Mouse (Mus musculus) left cerebral cortex, postnatal 14 days (tissue): Measurements from ENCODE around the gene Zfr2. TPM values are rescaled to one million over a fixed set of nuclear protein-coding genes. Genes with fewer than 3 reads are reported as not detected.

Source experiments
- DNase-seq, 2 experiments: peaks; one replicate each; pipeline ENCODE4 v3.0.0; 2021 to 2022; ENCODE audit warnings: low spot score in 2 of 2, mixed read lengths in 1 of 2
- intact Hi-C: fragments of 180-260 bp; cut with DNase I; formaldehyde crosslinking; loops from one replicate; pipeline ENCODE4 v1.15.1; 2025
- total RNA-seq, 2 experiments: library from RNA; stranded (reverse); gene quantifications; 2 replicates each; pipeline ENCODE4 v1.2.3; 2021

Gene Zfr2
- total RNA-seq, 2 experiments from 2014 or later = 66.1 to 66.7 TPM

DNA sequence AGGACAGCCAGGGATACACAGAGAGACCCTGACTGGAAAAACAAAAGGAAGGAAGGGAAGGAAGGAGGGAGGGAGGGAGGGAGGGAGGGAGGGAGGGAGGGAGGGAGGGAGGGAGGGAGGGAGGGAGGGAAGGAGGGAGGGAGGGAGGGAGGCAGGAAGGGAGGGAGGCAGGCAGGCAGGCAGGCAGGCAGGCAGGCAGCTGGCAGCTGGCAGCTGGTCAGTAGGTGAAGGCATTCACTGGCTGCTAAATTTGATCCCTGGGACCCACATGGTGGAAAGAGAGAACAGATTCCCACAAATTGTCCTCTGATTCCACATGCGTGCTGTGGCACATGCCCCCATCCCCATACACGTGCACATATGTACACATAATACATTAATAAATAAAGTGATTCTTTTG, 5.7 kb downstream of the Zfr2 start:
- intact Hi-C loops = no loop called here
- DNase-seq = no peak

DNA sequence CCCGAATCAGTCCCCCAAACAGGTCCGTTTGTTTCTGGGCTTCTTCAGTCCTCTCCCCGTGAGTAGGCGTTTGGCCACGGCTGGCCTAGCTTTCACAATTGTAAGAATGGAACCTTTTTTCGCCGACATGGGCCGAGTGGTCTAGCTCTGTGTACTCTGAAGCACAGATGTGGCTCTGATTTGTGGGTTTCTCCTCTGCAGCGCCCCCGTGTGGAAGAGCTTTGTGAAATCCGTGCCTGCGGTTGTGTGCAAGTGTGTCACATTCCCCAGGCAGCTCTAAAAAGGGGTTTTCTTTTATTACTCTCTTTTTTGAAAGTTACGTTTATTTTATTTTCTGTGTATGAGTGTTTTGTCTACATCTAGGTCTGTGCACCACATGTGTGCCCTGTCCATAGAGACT, 7.9 kb downstream of the Zfr2 start:
- intact Hi-C loops = loop anchor here (5.0 kb wide), 1 partner anchor 44 kb away; no protein-coding TSS in a partner anchor
- DNase-seq = peak; percentile 76 to 81

DNA sequence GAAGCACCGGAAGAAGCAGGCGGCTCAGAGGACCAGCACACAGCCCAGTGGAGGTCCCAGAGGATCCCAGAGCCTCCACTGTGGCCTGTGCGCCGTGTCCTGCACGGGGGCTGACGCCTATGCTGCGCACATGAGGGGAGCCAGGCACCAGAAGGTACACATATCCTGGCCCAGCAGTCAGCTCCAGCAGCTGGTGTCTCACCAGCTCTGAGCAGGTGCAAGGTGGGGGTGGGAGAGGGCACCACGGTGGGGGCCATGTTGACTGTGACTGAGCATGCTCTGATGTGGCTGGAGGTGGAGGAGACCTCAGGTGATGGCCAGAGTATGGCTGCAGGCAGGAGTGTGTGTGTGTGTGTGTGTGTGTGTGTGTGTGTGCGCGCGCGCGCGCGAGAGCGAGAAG, 9.1 kb downstream of the Zfr2 start:
- intact Hi-C loops = loop anchor here (5.0 kb wide), 1 partner anchor 45 kb away; no protein-coding TSS in a partner anchor
- no peak for DNase-seq

DNA sequence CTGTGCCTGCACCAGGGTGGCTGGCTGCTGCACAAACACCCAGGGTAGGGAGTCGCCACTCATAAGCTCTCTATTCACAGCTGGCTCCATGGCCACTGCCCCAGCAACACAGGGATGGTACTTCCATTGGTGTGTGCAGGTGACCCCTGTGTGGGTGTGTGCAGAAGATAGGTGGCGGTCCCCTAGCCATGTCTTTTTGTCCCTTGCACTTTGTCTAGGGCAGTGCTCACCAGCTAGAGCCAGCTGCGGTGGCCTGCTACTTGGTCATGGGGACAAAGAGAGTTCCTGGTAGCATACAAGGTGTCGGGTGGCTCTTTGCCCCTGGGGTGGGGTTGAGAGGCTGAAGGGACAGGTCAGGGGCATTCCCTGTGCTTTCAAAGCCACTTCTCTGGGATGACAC, 11.2 kb downstream of the Zfr2 start:
- DNase-seq = no peak
- intact Hi-C loops = loop anchor here (5.0 kb wide), 1 partner anchor 47 kb away; no protein-coding TSS in a partner anchor

DNA sequence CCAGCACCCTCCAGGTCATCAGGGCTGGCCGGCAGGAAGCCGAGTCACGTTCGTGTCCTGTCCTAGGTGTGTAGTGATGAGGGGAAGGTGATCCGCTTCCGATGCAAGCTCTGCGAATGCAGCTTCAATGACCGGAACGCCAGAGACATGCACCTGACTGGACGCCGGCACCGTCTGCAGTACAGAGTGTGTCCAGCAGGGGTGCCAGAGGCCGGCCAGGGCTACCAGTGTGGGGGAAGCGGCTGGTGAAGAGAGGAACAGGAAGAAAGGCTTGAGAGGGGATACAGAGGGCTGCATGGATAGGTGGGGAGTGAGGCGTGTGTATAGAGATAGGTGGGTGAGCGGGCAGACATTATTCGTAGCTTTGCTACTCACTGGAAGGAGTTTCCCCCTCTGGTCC, 11.6 kb downstream of the Zfr2 start:
- intact Hi-C loops = loop anchor here (5.0 kb wide), 1 partner anchor 47 kb away; no protein-coding TSS in a partner anchor
- DNase-seq = peak; percentile 78 to 79

DNA sequence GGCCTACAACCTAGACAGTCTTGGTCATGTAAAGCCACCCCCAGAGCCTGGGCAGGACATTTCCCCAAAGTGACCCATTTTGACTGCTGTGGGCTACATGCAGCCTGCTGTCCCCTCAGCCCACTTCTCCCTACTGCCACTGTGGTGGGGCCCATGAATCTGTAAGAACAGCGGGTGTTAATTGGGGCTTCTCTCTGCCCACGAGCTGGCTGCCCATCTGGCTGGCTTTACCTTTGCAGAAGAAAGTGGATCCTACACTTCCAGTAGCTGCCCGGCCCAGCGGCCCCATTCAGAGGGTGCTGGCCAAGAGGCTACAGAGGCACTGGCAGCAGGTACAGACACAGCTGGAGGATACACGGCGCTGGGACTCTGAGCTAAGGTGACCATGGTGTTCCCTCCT, 12.2 kb downstream of the Zfr2 start:
- DNase-seq = no peak
- intact Hi-C loops = no loop called here

DNA sequence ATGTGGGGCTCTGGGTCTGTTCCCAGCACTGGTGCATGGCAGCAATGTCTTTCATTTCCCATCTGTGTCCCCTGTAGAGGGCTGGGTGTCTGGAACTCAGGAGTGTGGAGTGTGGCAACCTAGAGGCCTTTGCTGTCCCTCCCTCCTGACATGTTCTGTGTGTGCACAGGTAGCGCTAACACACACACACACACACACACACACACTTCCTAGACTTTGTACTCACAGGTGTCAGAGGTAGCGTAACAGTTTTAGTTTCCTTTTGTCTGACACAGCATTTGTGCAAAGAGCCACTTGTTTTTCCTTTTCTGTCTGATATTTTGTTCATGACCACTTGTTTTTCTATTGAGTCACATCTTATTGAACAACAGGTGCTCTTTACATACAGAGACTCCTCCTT, 14.8 kb downstream of the Zfr2 start:
- intact Hi-C loops = no loop called here
- no peak for DNase-seq

DNA sequence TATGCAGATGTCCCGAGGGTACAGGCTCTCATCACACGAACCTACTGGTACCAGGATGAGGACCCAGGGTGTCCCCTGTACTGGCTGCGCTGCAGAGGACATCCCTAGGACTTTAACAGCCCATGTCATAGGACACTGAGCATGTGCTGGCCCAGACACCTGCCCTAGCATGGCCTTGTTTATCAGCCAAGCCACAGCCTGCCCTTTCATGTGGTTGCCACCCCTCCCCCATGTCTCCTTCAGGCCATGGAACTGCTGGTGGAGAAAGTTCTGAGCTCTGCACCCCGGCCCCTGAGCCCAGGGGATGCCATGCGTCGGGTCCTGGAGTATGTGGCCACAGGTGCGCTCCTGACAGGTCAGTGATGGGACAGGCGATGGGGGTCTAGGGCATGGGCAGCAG, 16.5 kb downstream of the Zfr2 start:
- no peak for DNase-seq
- intact Hi-C loops = no loop called here

DNA sequence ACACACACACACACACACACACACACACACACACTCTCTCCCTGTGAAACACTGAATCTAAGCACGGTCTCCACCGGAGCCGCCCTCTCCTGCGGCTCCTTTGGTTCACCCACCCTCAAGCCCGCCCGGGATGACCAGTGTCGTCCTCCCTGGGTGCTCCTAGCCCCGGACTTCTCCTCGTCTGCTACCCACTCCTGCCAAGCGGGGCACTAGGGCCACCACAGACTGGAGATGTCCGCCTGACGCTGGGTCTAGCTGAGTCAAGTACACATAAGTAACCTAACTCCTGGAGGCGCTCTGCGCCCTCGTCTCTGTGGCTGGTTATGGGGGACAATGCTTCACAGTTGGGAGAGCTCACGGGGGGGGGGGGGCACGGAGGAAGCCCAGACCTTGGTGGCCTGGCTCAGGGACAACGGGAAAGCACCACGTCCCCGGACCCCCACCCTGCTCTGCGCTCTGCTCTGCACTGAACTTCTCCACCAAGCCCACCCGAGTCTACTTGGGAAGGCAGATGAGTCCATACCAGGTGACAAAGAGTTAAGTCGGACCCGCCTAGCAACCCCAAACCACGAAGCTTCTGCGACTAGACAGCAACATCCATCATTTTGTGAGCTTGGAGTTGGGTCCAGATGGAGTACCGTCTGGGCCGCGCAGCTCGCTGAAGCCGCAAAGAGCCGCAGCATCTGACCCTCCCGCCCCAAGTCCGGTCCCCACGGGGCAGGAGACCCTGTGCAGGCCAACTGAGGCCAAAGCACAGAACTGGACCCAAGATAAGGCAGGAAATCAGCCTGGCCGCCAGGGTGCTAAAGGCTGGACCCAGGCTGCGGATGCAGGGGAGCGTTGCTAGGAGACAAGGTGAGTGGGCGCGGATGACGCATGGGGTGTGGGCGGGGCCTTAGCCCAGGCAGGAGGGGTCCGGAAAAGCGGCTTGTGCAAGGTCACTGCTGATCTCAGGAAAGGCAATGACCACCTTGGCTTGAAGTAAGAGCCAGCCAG, 19.8 kb downstream of the Zfr2 start, which contains the start of gene Matk:
TSS of gene Matk (plus strand) at position 512 of the 996 bp plus-strand sequence.
- intact Hi-C loops = no loop called here
- peak; percentile 91 for DNase-seq

DNA sequence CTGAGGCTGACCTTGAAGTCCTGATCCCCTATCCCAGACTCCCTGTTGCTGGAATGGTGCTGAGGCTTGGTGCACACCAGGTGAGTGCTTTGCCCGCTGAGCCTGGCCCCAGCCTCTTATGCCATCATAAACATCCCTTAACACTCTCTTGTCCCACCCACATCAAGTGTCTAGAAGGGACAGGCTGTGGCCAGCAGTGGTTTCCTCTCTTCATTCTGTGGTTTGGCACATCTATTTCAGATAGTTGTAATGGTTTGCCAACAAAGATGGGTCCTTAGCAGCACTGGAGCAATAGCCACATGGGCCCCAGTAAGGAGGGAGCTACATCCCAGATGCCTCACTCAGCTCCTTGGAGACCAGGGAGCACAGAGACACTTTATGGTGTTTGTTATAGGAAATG, 21.9 kb downstream of the Zfr2 start:
- intact Hi-C loops = no loop called here
- DNase-seq = no peak

DNA sequence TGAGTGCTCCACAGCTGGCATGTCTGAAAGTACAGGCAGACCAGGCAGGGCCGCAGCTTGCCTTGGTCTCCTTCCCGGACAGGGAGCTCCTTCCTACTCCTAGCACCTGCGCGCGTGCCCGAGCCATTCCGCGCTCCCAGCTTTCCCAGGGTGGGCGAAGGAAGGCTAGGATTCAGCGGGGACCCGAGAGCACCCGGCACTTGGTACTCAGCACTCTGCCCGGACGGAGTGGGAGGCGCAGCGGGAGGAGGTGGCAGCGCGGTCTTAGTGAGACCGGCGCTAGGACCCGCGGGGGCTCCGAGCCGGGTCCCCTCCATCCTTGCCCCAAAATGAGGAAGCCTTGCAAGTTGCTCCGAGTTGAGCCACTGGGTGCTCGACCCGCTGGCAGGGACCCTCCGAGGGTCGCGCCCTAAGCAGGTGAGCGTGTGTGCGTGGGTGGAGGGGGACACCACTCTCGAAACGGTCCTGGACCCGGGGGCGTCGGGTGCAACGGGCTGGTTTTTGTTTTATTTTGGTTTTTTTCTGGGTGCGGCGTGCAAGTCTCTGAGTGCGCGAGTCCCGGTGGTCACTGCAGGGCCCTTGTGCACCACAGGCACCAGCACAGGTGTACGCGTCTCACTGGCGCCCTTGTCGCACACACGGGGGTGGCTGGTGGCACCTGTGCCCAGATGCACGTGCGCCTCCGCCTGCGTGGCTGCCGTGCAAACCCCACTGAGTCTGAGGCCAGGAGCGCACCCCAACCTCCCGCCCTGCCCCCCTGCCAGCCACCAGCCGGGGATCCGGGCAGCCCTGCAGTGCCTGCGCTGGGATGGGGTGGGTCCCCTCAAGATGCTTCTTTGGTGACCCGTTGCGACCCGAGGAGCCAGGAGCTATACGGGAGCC, 24.4 kb downstream of the Zfr2 start:
- intact Hi-C loops = no loop called here
- peak in 1 of 2 experiments; percentile 61 for DNase-seq

DNA sequence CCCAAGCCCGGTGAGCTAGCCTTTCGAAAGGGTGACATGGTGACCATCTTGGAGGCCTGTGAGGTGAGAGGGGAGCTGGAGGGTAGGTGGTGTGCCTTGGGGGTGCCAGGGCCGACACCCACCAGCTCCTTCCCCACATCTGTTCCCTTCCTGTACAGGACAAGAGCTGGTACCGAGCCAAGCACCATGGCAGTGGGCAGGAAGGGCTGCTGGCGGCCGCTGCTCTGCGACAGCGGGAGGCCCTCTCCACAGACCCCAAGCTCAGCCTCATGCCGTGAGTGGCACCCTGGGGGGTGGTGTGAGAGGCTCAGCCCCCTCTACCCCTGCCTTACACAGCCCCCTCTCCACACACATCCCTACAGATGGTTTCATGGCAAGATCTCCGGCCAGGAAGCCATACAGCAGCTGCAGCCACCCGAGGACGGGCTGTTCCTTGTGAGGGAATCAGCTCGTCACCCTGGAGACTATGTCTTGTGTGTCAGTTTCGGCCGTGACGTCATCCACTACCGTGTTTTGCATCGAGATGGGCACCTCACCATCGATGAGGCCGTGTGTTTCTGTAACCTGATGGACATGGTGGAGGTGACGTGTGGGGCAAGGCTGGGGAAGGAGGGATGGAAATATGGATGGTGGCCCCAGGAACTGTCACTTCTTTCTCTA, 26.4 kb downstream of the Zfr2 start:
- intact Hi-C loops = no loop called here
- no peak for DNase-seq

DNA sequence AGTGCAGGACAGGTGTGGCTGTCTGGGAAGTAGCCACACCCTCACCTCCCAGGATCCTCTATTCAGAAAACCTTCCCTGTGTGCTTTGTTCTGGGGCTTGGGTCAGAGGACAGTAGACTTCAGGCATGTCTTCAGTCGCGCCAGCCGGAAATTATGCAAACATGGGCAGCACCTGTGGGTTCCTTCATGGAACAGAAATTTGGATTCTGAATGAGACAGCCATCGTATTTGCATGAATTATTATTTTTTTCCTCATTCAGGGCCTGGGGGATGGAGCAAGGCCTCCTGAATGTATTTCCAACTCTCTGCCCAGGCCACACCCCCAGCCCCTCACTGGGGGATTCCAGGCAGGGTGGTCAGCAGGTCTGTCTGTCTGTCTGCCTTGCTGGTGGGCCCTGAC, 28.1 kb downstream of the Zfr2 start:
- intact Hi-C loops = no loop called here
- no peak for DNase-seq

DNA sequence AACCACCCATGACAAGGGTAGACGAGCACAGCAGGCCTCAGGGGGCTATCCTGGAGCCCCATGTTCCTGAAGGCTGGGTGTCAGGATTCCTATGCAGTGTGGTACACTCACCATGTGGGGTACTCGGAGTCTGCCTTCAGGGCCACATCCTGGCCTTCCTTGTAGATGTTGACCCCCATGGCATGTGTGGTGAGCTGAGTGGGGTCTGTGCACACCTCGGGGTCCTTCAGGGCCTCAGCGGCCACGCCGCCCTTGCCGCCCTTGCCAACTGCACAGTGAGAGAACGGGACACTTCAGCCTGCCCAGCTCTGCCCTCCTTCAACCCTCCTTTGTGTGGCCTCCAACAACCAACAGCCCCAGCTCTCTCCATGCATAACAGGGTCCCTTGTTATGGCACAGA, 32.6 kb downstream of the Zfr2 start:
- intact Hi-C loops = no loop called here
- no peak for DNase-seq

DNA sequence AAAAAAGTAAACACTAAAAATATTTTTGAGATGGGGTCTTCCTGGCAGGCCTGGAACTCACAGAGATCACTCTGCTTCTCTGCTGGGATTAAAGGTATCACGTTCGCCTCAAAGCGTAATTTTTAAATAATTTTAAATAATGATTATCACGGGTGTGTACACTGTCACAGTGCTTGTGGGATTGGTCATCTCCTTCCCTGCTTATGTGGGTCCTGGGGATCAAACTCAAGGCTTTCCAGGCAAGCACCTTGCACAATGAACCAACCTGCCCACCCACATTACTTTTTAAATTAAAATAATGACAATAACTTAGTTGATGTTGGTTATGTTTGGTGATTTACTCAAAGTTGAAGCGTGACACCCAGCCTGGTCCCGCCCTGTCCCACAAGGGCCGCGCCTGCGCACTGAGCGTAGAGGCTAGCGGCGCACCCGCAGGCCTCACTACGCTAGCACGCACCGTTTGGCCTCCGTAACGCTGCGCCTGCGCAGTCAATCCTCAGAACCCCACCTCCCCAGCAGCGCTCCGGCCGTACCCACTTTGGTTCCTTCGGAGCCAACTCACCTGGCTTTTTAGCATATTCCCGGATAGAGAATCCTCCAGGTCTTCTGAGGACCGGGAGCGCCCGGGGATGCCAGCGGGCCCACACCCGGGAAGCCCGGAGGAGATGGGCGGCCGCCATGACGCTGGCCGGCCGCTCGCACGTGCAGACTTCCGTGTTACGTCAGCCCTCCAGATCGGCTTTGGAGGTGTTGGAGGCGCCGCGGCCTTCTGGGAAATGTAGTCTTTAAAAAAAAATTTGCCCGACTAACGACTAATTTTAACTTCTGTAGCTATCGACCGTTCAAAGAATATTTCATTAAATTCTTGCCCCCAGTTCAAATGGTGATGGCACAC, 33.5 kb downstream of the Zfr2 start, which contains the start of the genes Mrpl54 and Apba3:
TSS of gene Mrpl54 (minus strand) at position 724 of the 895 bp plus-strand sequence.
TSS of gene Apba3 (plus strand) at position 750 of the 895 bp plus-strand sequence.
- intact Hi-C loops = no loop called here
- peak; percentile 95 to 96 for DNase-seq

DNA sequence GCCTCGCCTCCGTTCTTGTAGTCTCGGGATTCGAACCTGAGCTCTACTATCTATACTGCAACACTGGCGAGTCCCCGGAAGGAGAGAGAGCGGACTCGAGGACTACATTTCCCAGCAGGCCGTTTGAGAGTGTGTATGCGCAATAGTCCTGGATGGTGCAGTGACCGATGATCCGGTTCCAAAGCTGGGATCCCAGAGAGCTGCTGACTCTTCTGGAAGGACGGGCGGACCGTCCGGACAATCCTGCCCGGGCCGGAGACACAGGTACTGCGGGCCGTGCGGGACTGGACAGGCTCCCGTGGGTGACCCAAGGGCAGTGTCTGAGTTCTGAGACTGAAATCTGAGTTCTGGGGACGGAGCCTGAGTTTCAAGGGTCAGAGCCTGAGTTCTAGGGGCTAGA, 35.1 kb downstream of the Zfr2 start:
- intact Hi-C loops = no loop called here
- DNase-seq = peak; percentile 84 to 91

DNA sequence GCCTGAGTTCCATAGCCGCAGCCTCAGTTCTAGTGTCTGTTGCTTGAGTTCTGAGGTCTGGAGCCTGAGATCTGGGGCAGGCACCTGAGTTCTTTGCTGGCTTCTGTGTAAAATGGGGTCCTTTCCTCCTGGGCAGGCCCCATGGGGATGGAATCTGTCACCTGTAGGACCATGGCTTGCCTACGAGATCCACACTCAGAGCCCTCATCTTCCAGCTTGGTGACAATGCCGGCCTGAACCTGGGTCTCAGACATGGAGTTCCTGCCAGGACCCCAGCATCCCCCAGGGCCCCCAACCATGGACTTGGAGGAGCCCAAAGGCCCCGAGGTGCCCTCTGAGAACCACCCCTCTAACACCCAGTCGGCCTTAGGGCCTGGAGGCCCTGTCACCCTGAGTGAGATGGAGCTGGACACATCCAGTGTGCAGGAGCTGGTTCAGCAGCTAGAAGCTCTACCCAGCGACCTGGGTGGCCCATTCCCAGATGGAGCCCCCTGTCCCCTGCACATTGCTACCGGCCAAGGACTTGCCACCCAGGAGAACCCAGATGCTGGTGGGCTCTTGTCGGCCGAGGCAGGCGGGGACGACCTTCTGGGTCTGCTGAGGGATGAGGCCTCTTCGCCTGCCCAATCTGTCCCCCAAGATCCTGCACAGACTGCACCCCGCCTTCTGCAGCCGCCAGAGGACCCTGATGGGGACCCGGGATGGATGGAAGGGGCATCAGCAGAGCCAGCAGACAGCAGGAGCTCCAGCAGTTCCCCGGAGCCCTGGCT, 35.9 kb downstream of the Zfr2 start:
- intact Hi-C loops = no loop called here

DNA sequence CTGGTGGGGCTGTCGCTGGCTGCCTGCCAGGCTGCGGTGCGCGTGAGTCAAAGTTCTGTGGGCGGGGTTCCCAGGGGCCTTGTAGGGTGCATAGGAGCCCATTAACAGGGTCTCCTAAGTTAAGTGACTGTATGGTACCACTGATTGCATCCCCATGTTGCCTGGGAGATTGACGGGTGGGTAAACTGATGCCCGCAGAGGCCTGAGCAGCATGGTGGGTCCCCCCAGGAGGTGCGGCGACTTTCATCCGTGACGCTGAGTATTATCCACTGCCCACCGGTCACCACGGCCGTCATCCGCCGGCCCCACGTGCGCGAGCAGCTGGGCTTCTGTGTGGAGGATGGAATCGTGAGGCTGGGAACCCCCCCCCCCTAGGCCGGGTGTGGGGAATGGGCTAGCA, 39.4 kb downstream of the Zfr2 start:
- intact Hi-C loops = no loop called here
- no peak for DNase-seq

More for the DNA sequence above, 35.9 kb downstream of the Zfr2 start:
- no peak for DNase-seq
